Mouse (Mus musculus) heart, adult 2 months (tissue): ENCODE measurements at regions not wholly inside any gene's neighbourhood (a gene's known extent, or its start where the extent isn't known, plus 50 kb on each side); places are given as distances from the start of the nearest gene placed in this dataset.

Experiments used
- CTCF ChIP-seq: fragments of 200-600 bp; IDR thresholded peaks from 2 replicates; pipeline ENCODE4 v1.8.1; 2022; ENCODE audit warnings: antibody characterized with exemption, mild to moderate bottlenecking, moderate library complexity
- EP300 ChIP-seq: fragments of 200-500 bp; IDR thresholded peaks from 2 replicates; pipeline ENCODE4 v1.6.1; 2011; ENCODE audit warnings: low read depth, low read length, control low read depth; ENCODE audit not compliant: insufficient read depth

- TF ChIP-seq CTCF = no peak
- no peak for TF ChIP-seq EP300
Observed at GRCm38 (mm10) chr4:69608885-69609284, 654.7 kb upstream of the Brinp1 start.
